Mouse (Mus musculus) cerebellum, adult 2 months (tissue): ENCODE results near the gene Tac4. TPM values are rescaled to one million over a fixed set of nuclear protein-coding genes. Genes with fewer than 3 reads are reported as not detected.

Experiments
- DNase-seq, 2 experiments: peaks; one replicate each; pipeline ENCODE4 v3.0.0; 2021
- H3K27ac ChIP-seq: fragments of 200-500 bp; 2 replicates; pipeline ENCODE4 v1.5.1; 2012; ENCODE audit warnings: low read length, control low read depth, inconsistent platforms; ENCODE audit not compliant: insufficient read depth
- H3K27me3 ChIP-seq: fragments of 200-500 bp; 2 replicates; pipeline ENCODE4 v1.6.1; 2012; ENCODE audit warnings: inconsistent platforms, mild to moderate bottlenecking, low read length, moderate library complexity; ENCODE audit not compliant: control insufficient read depth, insufficient read depth
- H3K4me1 ChIP-seq: fragments of 200-500 bp; 2 replicates; pipeline ENCODE4 v1.6.1; 2011; ENCODE audit warnings: low read length; ENCODE audit not compliant: control insufficient read depth, insufficient read depth
- H3K4me3 ChIP-seq: fragments of 200-500 bp; replicated peaks from 2 replicates; pipeline ENCODE3; 2011; ENCODE audit warnings: mild to moderate bottlenecking, low read depth, low read length, control low read depth; ENCODE audit not compliant: insufficient read depth
- CTCF ChIP-seq: fragments of 200-500 bp; IDR thresholded peaks from 2 replicates; pipeline ENCODE4 v1.5.1; 2011; ENCODE audit warnings: low read depth, mild to moderate bottlenecking, control low read depth, low read length, moderate library complexity, borderline replicate concordance; ENCODE audit not compliant: insufficient read depth
- POLR2A ChIP-seq: fragments of 200-500 bp; IDR thresholded peaks from 2 replicates; pipeline ENCODE4 v1.6.1; 2011; ENCODE audit warnings: low read length, control low read depth, borderline replicate concordance; ENCODE audit not compliant: insufficient read depth
- WGBS: fragments of 180-500 bp; shearing (Covaris S2); methylation state at CpG from one replicate; pipeline ENCODE4 v1.1.7; 2018; 5-methylcytosine and 5-hydroxymethylcytosine counted together
- polyA plus RNA-seq: library from polyadenylated mRNA; depleted of rRNA; stranded (reverse); fragments of >200 nt; gene quantifications from 2 replicates; pipeline ENCODE4 v1.2.3, GENCODE M21; 2012

Tac4 gene
- polyA plus RNA-seq, 1 experiment: 0.26 TPM

GRCm38 (mm10) chr11:95252104-95252503, 9.2 kb upstream of the Tac4 start:
- whole genome bisulfite sequencing: 91% methylated on average over 6 of the region's 6 CpGs
- Histone ChIP-seq H3K27ac (no peak overlapping the region), H3K27me3 (no peaks in the 10 kb centered on the region), H3K4me1 (no peaks in the 10 kb centered on the region), H3K4me3 (no peak overlapping the region)
- TF ChIP-seq CTCF (no peak), POLR2A (no peak)
- no peak for DNase-seq

- H3K4me3 ChIP-seq: no peak overlapping the region
- TF ChIP-seq CTCF (no peak), POLR2A (no peak)
- WGBS: 41% methylated on average over 8 of the region's 8 CpGs
- H3K27ac ChIP-seq: no peak overlapping the region
- H3K27me3 ChIP-seq: no peaks in the 10 kb centered on the region
- no peaks in the 10 kb centered on the region for H3K4me1 ChIP-seq
- no peak for DNase-seq
These were observed 7.2 kb upstream of the Tac4 start for GRCm38 (mm10) chr11:95254165-95254564.

GRCm38 (mm10) chr11:95255747-95256146, 5.6 kb upstream of the Tac4 start:
- no peaks in the 10 kb centered on the region for H3K27me3 ChIP-seq
- TF ChIP-seq CTCF: no peak
- TF ChIP-seq POLR2A: no peak
- no peak overlapping the region for H3K27ac ChIP-seq
- no peak overlapping the region for H3K4me3 ChIP-seq
- 85% methylated on average over 6 of the region's 6 CpGs for WGBS
- H3K4me1 ChIP-seq: no peaks in the 10 kb centered on the region
- no peak for DNase-seq

GRCm38 (mm10) chr11:95257930-95258329, 3.4 kb upstream of the Tac4 start:
- H3K4me3 ChIP-seq: no peak overlapping the region
- WGBS: 75% methylated on average over 4 of the region's 4 CpGs
- no peak for DNase-seq
- H3K27ac ChIP-seq: no peak overlapping the region
- TF ChIP-seq CTCF: no peak
- TF ChIP-seq POLR2A: no peak
- peaks cover 4% of the 10 kb centered on the region; the same call in 1 of the 2 replicates for H3K4me1 ChIP-seq
- no peaks in the 10 kb centered on the region for H3K27me3 ChIP-seq

GRCm38 (mm10) chr11:95258490-95258889, 2.8 kb upstream of the Tac4 start:
- no peaks in the 10 kb centered on the region for H3K27me3 ChIP-seq
- H3K27ac ChIP-seq: no peak overlapping the region
- DNase-seq: peak; percentile 39 to 54
- TF ChIP-seq POLR2A (no peak), CTCF (peak; percentile 21; the same call in 1 of the 2 replicates)
- peak overlapping the region; percentile 78 for H3K4me3 ChIP-seq
- peaks cover 4% of the 10 kb centered on the region; the same call in 1 of the 2 replicates for H3K4me1 ChIP-seq
- WGBS: 3% methylated on average over 26 of the region's 26 CpGs

- Histone ChIP-seq H3K4me1 (peaks cover 4% of the 10 kb centered on the region; the same call in 1 of the 2 replicates), H3K27ac (no peak overlapping the region)
- 1% methylated on average over 73 of the region's 73 CpGs for WGBS
These were observed 2.1 kb upstream of the Tac4 start for GRCm38 (mm10) chr11:95259088-95259849.

GRCm38 (mm10) chr11:95263816-95264454, 2.6 kb downstream of the Tac4 start:
- no peak overlapping the region for H3K27ac ChIP-seq
- WGBS: 40% methylated on average over 11 of the region's 11 CpGs

More at GRCm38 (mm10) chr11:95259088-95259849, 2.1 kb upstream of the Tac4 start:
- Histone ChIP-seq H3K4me3 (peak overlapping the region; percentile 78), H3K27me3 (no peaks in the 10 kb centered on the region)
- DNase-seq: peak; percentile 82 to 90
- TF ChIP-seq POLR2A (no peak), CTCF (peak; percentile 95)

More at GRCm38 (mm10) chr11:95263816-95264454, 2.6 kb downstream of the Tac4 start:
- Histone ChIP-seq H3K4me1 (peaks cover 17% of the 10 kb centered on the region), H3K4me3 (no peak overlapping the region), H3K27me3 (no peaks in the 10 kb centered on the region)
- no peak for DNase-seq
- TF ChIP-seq POLR2A (no peak), CTCF (no peak)
